Mouse (Mus musculus): ENCODE data around the gene Tubgcp2. TPM values are rescaled to one million over a fixed set of nuclear protein-coding genes. Genes with fewer than 3 reads are reported as not detected.

The Tubgcp2 gene
- total RNA-seq, 2 experiments from 2014 or later, result 16.3 to 18.1 TPM

- intact Hi-C loops (cut with DNase I; ENCODE audit: low total_unique reads), result no loop called here
- DNase-seq, result no peak
These were observed 12.7 kb upstream of the Tubgcp2 start for GRCm38 (mm10) chr7:140049115-140049689.

GRCm38 (mm10) chr7:140048361-140049114, 12.1 kb upstream of the Tubgcp2 start, which contains the start of gene Msx3:
Gene Msx3, minus strand, starts transcription at chr7:140049089.
- DNase-seq, result no peak
- intact Hi-C loops (cut with DNase I; ENCODE audit: low total_unique reads), result no loop called here

- no peak for DNase-seq
- intact Hi-C loops (cut with DNase I; ENCODE audit: low total_unique reads), result no loop called here
These were observed 11.4 kb upstream of the Tubgcp2 start for GRCm38 (mm10) chr7:140047811-140048311.

- DNase-seq, result no peak
- intact Hi-C loops (cut with DNase I; ENCODE audit: low total_unique reads), result no loop called here
These were observed 9.1 kb upstream of the Tubgcp2 start for GRCm38 (mm10) chr7:140045546-140045945.

- intact Hi-C loops (cut with DNase I; ENCODE audit: low total_unique reads), result no loop called here
- no peak for DNase-seq
These were observed 6.3 kb upstream of the Tubgcp2 start for GRCm38 (mm10) chr7:140042728-140043127.

- intact Hi-C loops (cut with DNase I; ENCODE audit: low total_unique reads), result no loop called here
These were observed 694 bp upstream of the Tubgcp2 start for GRCm38 (mm10) chr7:140037171-140037555.

GRCm38 (mm10) chr7:140035456-140035855, 1.0 kb downstream of the Tubgcp2 start:
- DNase-seq, result no peak
- intact Hi-C loops (cut with DNase I; ENCODE audit: low total_unique reads), result no loop called here

More at GRCm38 (mm10) chr7:140037171-140037555, 694 bp upstream of the Tubgcp2 start:
- no peak for DNase-seq

- DNase-seq, result no peak
- intact Hi-C loops (cut with DNase I; ENCODE audit: low total_unique reads), result no loop called here
These were observed 3.1 kb downstream of the Tubgcp2 start for GRCm38 (mm10) chr7:140033386-140033785.

GRCm38 (mm10) chr7:140032366-140032765, 4.1 kb downstream of the Tubgcp2 start:
- intact Hi-C loops (cut with DNase I; ENCODE audit: low total_unique reads), result no loop called here
- no peak for DNase-seq

- intact Hi-C loops (cut with DNase I; ENCODE audit: low total_unique reads), result no loop called here
These were observed 4.7 kb downstream of the Tubgcp2 start for GRCm38 (mm10) chr7:140031771-140032170.

GRCm38 (mm10) chr7:140011336-140011735, 25.1 kb downstream of the Tubgcp2 start:
- intact Hi-C loops (cut with DNase I; ENCODE audit: low total_unique reads), result no loop called here
- DNase-seq, result no peak

More at GRCm38 (mm10) chr7:140031771-140032170, 4.7 kb downstream of the Tubgcp2 start:
- DNase-seq, result no peak

- intact Hi-C loops (cut with DNase I; ENCODE audit: low total_unique reads), result no loop called here
- no peak for DNase-seq
These were observed 28.7 kb downstream of the Tubgcp2 start for GRCm38 (mm10) chr7:140007781-140008180.

- intact Hi-C loops (cut with DNase I; ENCODE audit: low total_unique reads), result no loop called here
- peak; percentile 1 for DNase-seq
These were observed 29.4 kb downstream of the Tubgcp2 start for GRCm38 (mm10) chr7:140006861-140007611.

- no peak for DNase-seq
- intact Hi-C loops (cut with DNase I; ENCODE audit: low total_unique reads), result no loop called here
These were observed 31.8 kb downstream of the Tubgcp2 start for GRCm38 (mm10) chr7:140004666-140005065.

GRCm38 (mm10) chr7:140001086-140001740, 35.3 kb downstream of the Tubgcp2 start:
- intact Hi-C loops (cut with DNase I; ENCODE audit: low total_unique reads), result no loop called here
- DNase-seq, result no peak

- intact Hi-C loops (cut with DNase I; ENCODE audit: low total_unique reads), result loop anchor here (10.0 kb wide), 1 partner anchor 94 kb away; no protein-coding TSS in a partner anchor
These were observed 37.6 kb downstream of the Tubgcp2 start for GRCm38 (mm10) chr7:139998691-139999350.

GRCm38 (mm10) chr7:139994676-139995075, 41.8 kb downstream of the Tubgcp2 start:
- DNase-seq, result no peak
- intact Hi-C loops (cut with DNase I; ENCODE audit: low total_unique reads), result loop anchor here (10.0 kb wide), 1 partner anchor 90 kb away; no protein-coding TSS in a partner anchor

More at GRCm38 (mm10) chr7:139998691-139999350, 37.6 kb downstream of the Tubgcp2 start:
- no peak for DNase-seq

- intact Hi-C loops (cut with DNase I; ENCODE audit: low total_unique reads), result loop anchor here (10.0 kb wide), 1 partner anchor 89 kb away; no protein-coding TSS in a partner anchor
- no peak for DNase-seq
These were observed 42.3 kb downstream of the Tubgcp2 start for GRCm38 (mm10) chr7:139994202-139994601.

GRCm38 (mm10) chr7:139993532-139993931, 42.9 kb downstream of the Tubgcp2 start:
- intact Hi-C loops (cut with DNase I; ENCODE audit: low total_unique reads), result loop anchor here (10.0 kb wide), 1 partner anchor 89 kb away; no protein-coding TSS in a partner anchor
- DNase-seq, result no peak

Data from gastrocnemius, postnatal 14 days (tissue).